Comparison of ENCODE assay signal across 8 mouse cellular contexts in the genomic region with DNA sequence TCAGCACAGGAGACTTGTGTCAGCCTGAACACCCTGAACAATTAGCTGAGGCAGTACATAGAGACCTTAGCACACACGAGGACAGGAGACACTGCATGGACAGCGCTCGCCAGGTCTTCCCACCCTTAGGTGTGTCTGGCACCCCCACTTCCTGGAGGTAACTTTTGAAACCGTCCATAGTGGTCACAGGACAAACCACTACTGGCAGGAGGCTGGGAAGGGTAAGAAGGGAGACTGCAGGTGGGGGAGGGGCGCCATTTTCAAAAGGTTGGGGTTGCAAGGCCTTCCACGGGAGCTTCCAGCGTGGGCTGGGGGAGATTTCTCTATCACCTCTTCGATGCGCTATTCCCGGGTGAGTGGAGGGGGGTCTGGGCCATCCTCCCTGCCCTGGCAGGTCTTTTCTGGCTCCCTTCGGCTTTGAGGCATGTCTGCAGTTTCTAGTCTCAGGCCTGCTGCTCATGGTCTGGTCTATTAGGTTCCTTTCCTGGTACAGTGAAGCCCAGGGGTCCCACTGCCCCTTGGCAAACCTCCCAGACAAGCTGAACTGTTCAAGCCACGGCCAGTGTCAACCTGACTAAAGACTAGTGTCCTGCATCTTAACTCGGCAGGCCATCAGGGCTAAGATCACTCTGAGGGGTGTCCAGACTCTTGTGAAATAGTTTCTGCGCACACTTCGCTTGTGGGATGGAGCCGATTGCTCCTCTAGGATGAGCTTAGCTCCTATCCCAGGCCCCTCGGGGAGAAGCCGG. TPM values are rescaled to one million over a fixed set of nuclear protein-coding genes. Genes with fewer than 3 reads are reported as not detected.
DNase-seq lines count a peak whose midpoint lies in the region; ATAC-seq and TF ChIP-seq lines count a peak whose summit lies in the region.

No protein-coding gene starts in this region.

- 0 out of 2 replicates have a peak, but pooled peaks have one; percentile 1 for ATAC-seq in heart, embryonic 11.5 days (replicated peaks; ENCODE audit: insufficient number of reproducible peaks, low FRiP score, low TSS enrichment)
- no peak for ATAC-seq in hindbrain, embryonic 16.5 days
- no peak; the same call in 1 of the 2 replicates for ATAC-seq in liver, embryonic 14.5 days (ENCODE audit: insufficient read depth)
- ATAC-seq in stomach, embryonic 14.5 days (ENCODE audit: insufficient number of reproducible peaks, insufficient read depth, low FRiP score, low read depth): peak; percentile 3; the same call in 1 of the 2 replicates

- no peak for DNase-seq in heart, postnatal 14 days
- peak; percentile 11 for DNase-seq in embryo, embryonic 11 days
- DNase-seq in liver, embryonic 14.5 days (ENCODE audit: low read depth in 3 of 3, low spot score in 3 of 3): no peak
- no peak for DNase-seq in layer of hippocampus, adult 9-11 months
- DNase-seq in gastrocnemius, postnatal 36 days: no peak

- peak overlapping the region; percentile 81 for H3K9ac ChIP-seq in heart, embryonic 11.5 days (ENCODE audit: low read depth, low read length)
- peak overlapping the region; percentile 65; the same call in 1 of the 2 replicates for H3K9ac ChIP-seq in hindbrain, embryonic 16.5 days (ENCODE audit: low read depth, low read length)
- peak overlapping the region; percentile 12; the same call in 1 of the 2 replicates for H3K9ac ChIP-seq in liver, embryonic 14.5 days (replicated peaks)
- H3K9ac ChIP-seq in stomach, embryonic 14.5 days (replicated peaks; ENCODE audit: low read depth, low read length): peak overlapping the region; percentile 71

- H3K36me3 ChIP-seq in heart, embryonic 11.5 days (ENCODE audit: control insufficient read depth, insufficient read depth, low read length): peaks cover 11% of the 10 kb centered on the region
- H3K36me3 ChIP-seq in hindbrain, embryonic 16.5 days (ENCODE audit: control insufficient read depth, insufficient read depth, low read length): peaks cover 30% of the 10 kb centered on the region
- no peaks in the 10 kb centered on the region for H3K36me3 ChIP-seq in liver, embryonic 14.5 days (replicated peaks; ENCODE audit: control insufficient read depth, insufficient read depth, low read depth)
- H3K36me3 ChIP-seq in stomach, embryonic 14.5 days (ENCODE audit: control insufficient read depth, insufficient read depth, low read length): peaks cover 9% of the 10 kb centered on the region

- peak overlapping the region; percentile 96 for H3K4me2 ChIP-seq in heart, embryonic 11.5 days
- H3K4me2 ChIP-seq in hindbrain, embryonic 16.5 days (ENCODE audit: low read length): peak overlapping the region; percentile 64
- peak overlapping the region; percentile 72 for H3K4me2 ChIP-seq in liver, embryonic 14.5 days (ENCODE audit: low read depth)
- H3K4me2 ChIP-seq in stomach, embryonic 14.5 days (replicated peaks; ENCODE audit: low read depth, low read length): peak overlapping the region; percentile 75

- no peak for TF ChIP-seq CTCF in liver, embryonic 14.5 days (IDR thresholded peaks at IDR 0.05; ENCODE audit: low read depth)

- H3K9me3 ChIP-seq in heart, embryonic 11.5 days (replicated peaks; ENCODE audit: control insufficient read depth, low read length): no peaks in the 10 kb centered on the region
- peaks cover 3% of the 10 kb centered on the region; the same call in 1 of the 2 replicates for H3K9me3 ChIP-seq in hindbrain, embryonic 16.5 days (ENCODE audit: control insufficient read depth, low read length)
- H3K9me3 ChIP-seq in liver, embryonic 14.5 days (ENCODE audit: control insufficient read depth, low read length): no peaks in the 10 kb centered on the region
- no peaks in the 10 kb centered on the region for H3K9me3 ChIP-seq in stomach, embryonic 14.5 days (ENCODE audit: control insufficient read depth, low read depth, low read length)

- intact Hi-C loops in heart, postnatal 14 days (cut with DNase I): loop anchor here (5.0 kb wide), 1 partner anchor 40 kb away; no protein-coding TSS in a partner anchor
- intact Hi-C loops in gastrocnemius, postnatal 36 days (cut with DNase I): no loop called here

- peak overlapping the region; percentile 29; the same call in 1 of the 2 replicates for H3K27ac ChIP-seq in heart, embryonic 11.5 days (ENCODE audit: low read depth, low read length)
- no peak overlapping the region for H3K27ac ChIP-seq in hindbrain, embryonic 16.5 days (ENCODE audit: low read depth, low read length)
- peak overlapping the region; percentile 6; the same call in 1 of the 2 replicates for H3K27ac ChIP-seq in liver, embryonic 14.5 days
- H3K27ac ChIP-seq in stomach, embryonic 14.5 days (ENCODE audit: low read length): peak overlapping the region; percentile 44

- peak overlapping the region; percentile 65 for H3K4me3 ChIP-seq in heart, embryonic 11.5 days (ENCODE audit: low read depth, low read length)
- peak overlapping the region; percentile 38 for H3K4me3 ChIP-seq in hindbrain, embryonic 16.5 days (ENCODE audit: low read length)
- peak overlapping the region; percentile 56 for H3K4me3 ChIP-seq in liver, embryonic 14.5 days (ENCODE audit: insufficient read depth in 1 of 2, low read depth in 2 of 2, low read length in 2 of 2)
- peak overlapping the region; percentile 54 for H3K4me3 ChIP-seq in stomach, embryonic 14.5 days (ENCODE audit: low read depth, low read length)

- WGBS in heart, embryonic 11.5 days (ENCODE audit: insufficient replicate concordance): 29% methylated on average over 18 of the region's 18 CpGs
- WGBS in hindbrain, embryonic 16.5 days: 41% methylated on average over 18 of the region's 18 CpGs
- WGBS in liver, embryonic 14.5 days (ENCODE audit: insufficient replicate concordance): 20% methylated on average over 18 of the region's 18 CpGs
- 33% methylated on average over 17 of the region's 18 CpGs for WGBS in stomach, embryonic 14.5 days

- peaks cover 13% of the 10 kb centered on the region; the same call in 1 of the 2 replicates for H3K4me1 ChIP-seq in heart, embryonic 11.5 days (ENCODE audit: control insufficient read depth, insufficient read depth, low read length)
- H3K4me1 ChIP-seq in hindbrain, embryonic 16.5 days (ENCODE audit: control insufficient read depth, insufficient read depth, low read depth, low read length): peaks cover 7% of the 10 kb centered on the region; the same call in 1 of the 2 replicates
- H3K4me1 ChIP-seq in liver, embryonic 14.5 days (replicated peaks; ENCODE audit: control insufficient read depth in 2 of 2, insufficient read depth in 2 of 2, low read length in 1 of 2): peaks cover 3 to 15% of the 10 kb centered on the region in 2 experiments
- peaks cover 14% of the 10 kb centered on the region for H3K4me1 ChIP-seq in stomach, embryonic 14.5 days (ENCODE audit: control insufficient read depth, insufficient read depth, low read length)

- no peaks in the 10 kb centered on the region for H3K27me3 ChIP-seq in heart, embryonic 11.5 days (ENCODE audit: control insufficient read depth, insufficient read depth, low read length)
- peaks cover 6% of the 10 kb centered on the region for H3K27me3 ChIP-seq in hindbrain, embryonic 16.5 days (replicated peaks; ENCODE audit: control insufficient read depth, insufficient read depth, low read length)
- no peaks in the 10 kb centered on the region for H3K27me3 ChIP-seq in liver, embryonic 14.5 days (ENCODE audit: control insufficient read depth, insufficient read depth, low read length)
- H3K27me3 ChIP-seq in stomach, embryonic 14.5 days (ENCODE audit: control insufficient read depth, insufficient read depth, low read length): no peaks in the 10 kb centered on the region

- no peak for TF ChIP-seq EP300 in liver, embryonic 14.5 days (IDR thresholded peaks at IDR 0.05; ENCODE audit: low read depth)

RNA-seq across cellular contexts. Expression of gene Cyba, which starts 0.9 kb away (rescaled TPM):
- polyA plus RNA-seq in heart, embryonic 11.5 days (2014; fragmentation: Nextera tagmentation; extraction: Ambion mirVana): 169 and 174 TPM in 2 replicates
- 10 to 100 TPM; 43.8 to 47.4 TPM for total RNA-seq in heart, postnatal 14 days (2021)
- polyA plus RNA-seq in hindbrain, embryonic 16.5 days (2015; fragmentation: Nextera tagmentation; extraction: Ambion mirVana): 38.3 and 41.6 TPM in 2 replicates
- 71.3 and 74.6 TPM in 2 replicates for polyA plus RNA-seq in liver, embryonic 14.5 days (2012; rRNA removed)
- polyA plus RNA-seq in liver, embryonic 14.5 days (2014; fragmentation: Nextera tagmentation; extraction: Ambion mirVana): 129 and 146 TPM in 2 replicates
- polyA plus RNA-seq in stomach, embryonic 14.5 days (2014; fragmentation: Nextera tagmentation; extraction: Ambion mirVana): 202 and 217 TPM in 2 replicates
- total RNA-seq in gastrocnemius, postnatal 36 days (2021): 1 to 10 TPM; 7.5 to 7.7 TPM

RNA-seq across cellular contexts. Expression of gene Il17c, which starts 10.0 kb away (rescaled TPM):
- not detected in 2 replicates for polyA plus RNA-seq in heart, embryonic 11.5 days (2014; fragmentation: Nextera tagmentation; extraction: Ambion mirVana)
- total RNA-seq in heart, postnatal 14 days (2021): not detected
- polyA plus RNA-seq in hindbrain, embryonic 16.5 days (2015; fragmentation: Nextera tagmentation; extraction: Ambion mirVana): not detected in 2 replicates
- not detected in 2 replicates for polyA plus RNA-seq in liver, embryonic 14.5 days (2012; rRNA removed)
- polyA plus RNA-seq in liver, embryonic 14.5 days (2014; fragmentation: Nextera tagmentation; extraction: Ambion mirVana): not detected in 2 replicates
- polyA plus RNA-seq in stomach, embryonic 14.5 days (2014; fragmentation: Nextera tagmentation; extraction: Ambion mirVana): 0.36 TPM in 1 of 2 replicates, not detected in the other
- total RNA-seq in gastrocnemius, postnatal 36 days (2021): not detected

RNA-seq across cellular contexts. Expression of gene Mvd, which starts 11.4 kb away (rescaled TPM):
- 28.0 and 29.0 TPM in 2 replicates for polyA plus RNA-seq in heart, embryonic 11.5 days (2014; fragmentation: Nextera tagmentation; extraction: Ambion mirVana)
- total RNA-seq in heart, postnatal 14 days (2021): 1 to 10 TPM; 4.7 to 5.0 TPM
- polyA plus RNA-seq in hindbrain, embryonic 16.5 days (2015; fragmentation: Nextera tagmentation; extraction: Ambion mirVana): 70.1 and 87.7 TPM in 2 replicates
- polyA plus RNA-seq in liver, embryonic 14.5 days (2012; rRNA removed): 21.6 and 23.3 TPM in 2 replicates
- 15.3 and 17.2 TPM in 2 replicates for polyA plus RNA-seq in liver, embryonic 14.5 days (2014; fragmentation: Nextera tagmentation; extraction: Ambion mirVana)
- 38.3 and 42.1 TPM in 2 replicates for polyA plus RNA-seq in stomach, embryonic 14.5 days (2014; fragmentation: Nextera tagmentation; extraction: Ambion mirVana)
- 1 to 10 TPM; 3.9 to 4.1 TPM for total RNA-seq in gastrocnemius, postnatal 36 days (2021)

RNA-seq across cellular contexts. Expression of gene Snai3, which starts 28.7 kb away (rescaled TPM):
- 3.0 and 4.2 TPM in 2 replicates for polyA plus RNA-seq in heart, embryonic 11.5 days (2014; fragmentation: Nextera tagmentation; extraction: Ambion mirVana)
- total RNA-seq in heart, postnatal 14 days (2021): 1 to 10 TPM; 1.1 to 1.6 TPM
- 0.12 TPM in 1 of 2 replicates, not detected in the other for polyA plus RNA-seq in hindbrain, embryonic 16.5 days (2015; fragmentation: Nextera tagmentation; extraction: Ambion mirVana)
- 0.16 and 0.23 TPM in 2 replicates for polyA plus RNA-seq in liver, embryonic 14.5 days (2012; rRNA removed)
- polyA plus RNA-seq in liver, embryonic 14.5 days (2014; fragmentation: Nextera tagmentation; extraction: Ambion mirVana): 0.30 and 0.41 TPM in 2 replicates
- polyA plus RNA-seq in stomach, embryonic 14.5 days (2014; fragmentation: Nextera tagmentation; extraction: Ambion mirVana): 0.39 and 0.46 TPM in 2 replicates
- 10 to 100 TPM in 1 of 2 experiments, 1 to 10 TPM in 1; 6.8 to 13.3 TPM for total RNA-seq in gastrocnemius, postnatal 36 days (2021)

RNA-seq across cellular contexts. Expression of gene Rnf166, which starts 44.0 kb away (rescaled TPM):
- 28.1 and 34.4 TPM in 2 replicates for polyA plus RNA-seq in heart, embryonic 11.5 days (2014; fragmentation: Nextera tagmentation; extraction: Ambion mirVana)
- 10 to 100 TPM; 28.7 to 28.9 TPM for total RNA-seq in heart, postnatal 14 days (2021)
- polyA plus RNA-seq in hindbrain, embryonic 16.5 days (2015; fragmentation: Nextera tagmentation; extraction: Ambion mirVana): 30.9 and 32.5 TPM in 2 replicates
- 10.0 and 12.6 TPM in 2 replicates for polyA plus RNA-seq in liver, embryonic 14.5 days (2012; rRNA removed)
- 8.7 and 9.3 TPM in 2 replicates for polyA plus RNA-seq in liver, embryonic 14.5 days (2014; fragmentation: Nextera tagmentation; extraction: Ambion mirVana)
- 31.5 and 34.3 TPM in 2 replicates for polyA plus RNA-seq in stomach, embryonic 14.5 days (2014; fragmentation: Nextera tagmentation; extraction: Ambion mirVana)
- 10 to 100 TPM; 29.2 to 30.6 TPM for total RNA-seq in gastrocnemius, postnatal 36 days (2021)

Comparison
In these comparisons a context has a peak if more than half of its experiments do, and no peak if none do; other contexts are left out.
1. ATAC-seq: peak in heart, embryonic 11.5 days (single experiment) and stomach, embryonic 14.5 days (single experiment); none in hindbrain, embryonic 16.5 days (single experiment) and liver, embryonic 14.5 days (single experiment).
2. H3K9ac ChIP-seq: peak in every context shown above with its lines; median percentile 81 in heart, embryonic 11.5 days; 71 in stomach, embryonic 14.5 days; 65 in hindbrain, embryonic 16.5 days; 12 in liver, embryonic 14.5 days.
3. Peak in every context shown above with its lines, with median percentiles within 50 percentile points of each other: H3K4me2 ChIP-seq and H3K4me3 ChIP-seq.